Mouse (Mus musculus): ENCODE results near the gene Pafah2.

GRCm38 (mm10) chr4:134370649-134371221 is 25.4 kb upstream of the Pafah2 start:
- TF ChIP-seq CTCF (IDR thresholded peaks at IDR 0.05; ENCODE audit: low read depth) (no peak), EP300 (optimal IDR thresholded peaks at IDR 0.05) (no peak)

Data from stomach, postnatal 0 days (tissue).